Mouse (Mus musculus) skeletal muscle tissue, postnatal 0 days (tissue): ENCODE data around the gene Anapc11. TPM values are rescaled to one million over a fixed set of nuclear protein-coding genes. Genes with fewer than 3 reads are reported as not detected.

ENCODE experiments used
- microRNA-seq, 2 experiments: library from miRNA; unstranded; fragments of <30 nt; microRNA quantifications; one replicate each; pipeline ENCODE4; 2016
- polyA plus RNA-seq: library from polyadenylated mRNA; unstranded; fragments of >200 nt; fragmentation: Nextera tagmentation; extraction: Ambion mirVana; gene quantifications from 2 replicates; pipeline ENCODE4 v1.2.1, GENCODE M21; 2015

The Anapc11 gene
- 109 and 118 TPM in 2 replicates for polyA plus RNA-seq

GRCm38 (mm10) chr11:120598283-120598989, at the start of gene Anapc11, which contains the start of gene Alyref:
Gene Anapc11, plus strand, starts transcription at chr11:120598421.
Gene Alyref, minus strand, starts transcription at chr11:120598365.

GRCm38 (mm10) chr11:120549168-120549945, 48.9 kb upstream of the Anapc11 start, which contains the start of gene Mcrip1:
Gene Mcrip1, minus strand, starts transcription at chr11:120549727.

GRCm38 (mm10) chr11:120550810-120551440, 47.3 kb upstream of the Anapc11 start, which contains the start of gene Ppp1r27:
Gene Ppp1r27, minus strand, starts transcription at chr11:120551132.

DNA sequence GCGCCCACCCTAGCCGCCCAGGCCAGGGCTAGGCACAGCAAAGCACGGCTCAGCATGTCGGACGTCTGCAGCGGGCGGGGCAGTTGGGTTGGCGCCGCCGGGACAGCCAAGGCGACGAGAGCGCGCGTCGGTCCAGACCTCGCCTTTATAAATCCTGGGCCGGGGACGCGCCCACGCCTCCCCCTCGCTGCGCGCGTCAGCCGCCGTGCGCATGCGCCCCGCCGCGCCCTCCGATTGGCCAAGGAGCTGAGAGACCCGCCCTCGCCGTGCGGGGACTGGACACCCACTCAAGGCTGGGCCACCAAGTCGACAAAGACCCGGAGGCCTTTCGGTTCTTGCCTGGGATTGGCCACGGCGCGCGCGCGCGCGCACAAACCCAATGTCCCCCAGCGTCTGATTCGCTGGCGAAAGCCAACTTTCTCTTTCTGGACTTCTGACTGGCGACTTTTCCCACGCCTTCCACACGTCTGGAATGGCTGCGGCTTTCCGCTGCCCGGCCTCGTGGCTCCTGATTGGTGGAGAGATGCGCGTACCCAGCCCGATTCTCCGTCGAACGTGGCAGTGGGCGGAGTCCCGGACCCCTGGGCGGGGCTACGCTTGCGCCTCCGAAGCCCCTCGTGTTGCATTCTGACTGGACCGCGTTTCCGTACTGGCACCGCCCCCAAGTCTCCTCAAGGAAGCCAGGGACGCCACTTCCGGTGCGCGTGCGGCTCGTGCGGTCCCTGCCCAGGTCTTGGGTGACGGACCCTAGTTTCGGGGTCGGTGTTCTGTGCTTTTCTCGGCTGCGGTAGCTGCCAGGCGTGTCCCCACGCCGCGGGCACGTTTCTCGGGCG, 25.3 kb upstream of the Anapc11 start, which contains the start of gene P4hb:
P4hb (minus strand) TSS at position 502 of the 833 bp plus-strand sequence.

GRCm38 (mm10) chr11:120581490-120582267, 16.5 kb upstream of the Anapc11 start, which contains the start of gene Arhgdia:
Gene Arhgdia, minus strand, starts transcription at chr11:120581624.

DNA sequence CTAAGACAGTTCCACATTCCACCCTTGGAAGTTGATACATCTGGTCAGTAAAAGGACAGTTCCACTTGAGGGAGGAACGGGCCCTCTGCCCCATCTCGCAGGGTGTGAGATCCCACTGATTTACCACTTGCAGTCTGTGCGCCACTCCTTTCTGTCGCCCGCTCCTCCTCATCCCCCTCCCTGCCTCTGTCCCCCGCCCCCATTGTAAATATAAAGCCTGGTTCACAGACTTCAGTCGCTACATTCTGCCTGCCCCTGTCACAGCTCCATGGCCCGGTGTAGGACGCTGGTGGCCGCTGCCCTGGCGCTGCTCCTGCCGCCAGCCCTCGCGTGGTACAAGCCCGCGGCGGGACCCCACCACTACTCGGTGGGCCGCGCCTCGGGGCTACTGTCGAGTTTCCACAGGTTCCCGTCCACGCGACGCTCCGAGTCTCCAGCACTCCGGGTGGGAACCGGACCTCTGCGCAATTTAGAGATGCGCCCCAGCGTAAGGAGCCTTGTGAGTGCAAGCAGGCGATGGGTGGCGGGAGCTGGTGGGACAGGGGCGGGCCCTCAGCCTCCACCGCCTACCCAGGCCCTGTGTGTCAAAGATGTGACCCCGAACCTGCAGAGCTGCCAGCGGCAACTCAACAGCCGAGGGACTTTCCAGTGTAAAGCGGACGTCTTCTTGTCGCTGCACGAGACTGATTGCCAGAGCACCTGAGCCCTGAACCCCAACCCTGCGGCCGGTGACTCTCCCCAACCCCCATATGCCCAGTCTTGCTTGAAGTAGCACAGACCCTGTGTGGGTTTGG, 10.2 kb downstream of the Anapc11 start, which contains the start of gene Npb:
Npb (plus strand) TSS at position 237 of the 794 bp plus-strand sequence.

DNA sequence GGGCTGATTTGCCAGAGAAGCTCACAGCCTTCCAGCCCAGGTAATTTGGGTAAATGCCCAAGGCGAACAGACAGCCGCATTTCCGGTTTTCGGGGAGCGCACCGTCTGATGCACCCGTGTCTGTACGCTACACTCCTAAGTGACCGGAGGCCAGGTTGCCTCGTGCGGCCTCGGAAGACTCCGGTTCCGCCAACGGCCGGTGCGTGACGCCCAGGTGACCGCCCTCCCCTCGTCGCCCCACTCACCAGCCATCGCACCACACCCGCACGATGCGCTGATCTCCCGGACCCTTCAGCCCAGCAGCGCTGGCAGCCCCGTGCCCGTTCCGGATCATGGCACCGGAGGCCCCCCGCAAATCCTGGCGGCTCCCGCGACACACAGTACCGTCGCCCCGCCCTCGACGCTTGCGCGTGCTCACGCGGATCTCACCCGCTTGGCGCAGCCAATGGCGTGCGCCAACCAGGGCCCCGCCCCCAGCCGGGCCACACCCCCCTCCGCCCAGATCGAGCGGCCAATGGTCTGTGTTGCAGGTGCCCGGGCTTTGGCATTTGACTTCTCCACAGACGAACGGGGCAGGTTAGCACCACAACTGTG, 19.4 kb downstream of the Anapc11 start, which contains the start of gene Pcyt2:
Pcyt2 (minus strand) TSS at position 418 of the 594 bp plus-strand sequence.

DNA sequence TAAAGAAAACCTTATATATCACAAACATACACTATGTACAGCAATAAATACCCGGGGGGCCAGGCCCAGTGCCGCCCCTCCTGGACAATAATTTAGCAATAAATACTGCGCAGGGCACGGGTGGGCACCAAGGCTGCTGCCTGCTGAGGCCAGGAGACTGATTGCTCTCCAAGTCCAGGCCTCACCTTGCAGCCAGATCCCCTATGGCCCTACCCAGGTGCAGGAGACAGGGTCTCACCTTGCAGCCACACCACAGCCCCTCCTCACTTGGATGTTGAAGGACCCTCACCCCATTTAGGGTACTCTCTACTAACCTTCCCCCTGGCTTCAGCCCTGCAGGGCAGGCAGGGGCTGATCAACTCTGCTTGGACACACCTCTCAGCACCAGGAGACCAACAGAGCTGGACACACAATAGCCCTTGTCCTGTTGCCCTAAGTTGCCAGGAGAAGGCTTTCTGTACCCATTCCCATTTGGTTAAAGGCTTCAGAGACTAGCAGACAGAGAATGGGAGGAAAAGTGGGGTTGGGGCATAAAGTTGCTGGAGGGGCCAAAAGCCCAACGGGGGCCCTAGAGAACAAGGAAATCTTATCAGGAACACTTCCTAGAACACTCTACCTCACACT, 27.0 kb downstream of the Anapc11 start, which contains the start of gene Sirt7:
Sirt7 (minus strand) TSS at position 89 of the 624 bp plus-strand sequence.

GRCm38 (mm10) chr11:120633520-120634343, 35.5 kb downstream of the Anapc11 start, which contains the start of gene Mafg:
Gene Mafg, minus strand, starts transcription at chr11:120633600.

DNA sequence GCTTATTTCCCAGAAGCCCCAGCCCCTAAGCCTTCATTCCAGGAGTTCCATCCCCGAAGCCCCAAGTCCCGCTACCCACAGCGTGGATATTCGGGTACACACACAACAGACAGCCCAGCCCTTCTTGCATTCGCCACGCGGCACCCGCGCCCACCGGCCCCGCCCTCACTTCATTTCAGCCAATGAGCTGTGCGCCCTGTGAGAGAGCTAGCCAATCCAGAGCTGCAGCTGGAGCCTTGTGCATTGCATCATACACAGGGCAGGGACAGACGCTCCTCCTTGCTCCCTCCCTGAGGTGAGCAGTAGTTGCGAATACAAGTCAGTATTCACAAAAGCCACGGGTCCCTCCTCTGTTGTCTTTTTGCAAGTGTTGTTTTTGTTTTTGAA, 45.4 kb downstream of the Anapc11 start, which contains the start of gene Pycr1:
Pycr1 (minus strand) TSS at position 169 of the 387 bp plus-strand sequence.

DNA sequence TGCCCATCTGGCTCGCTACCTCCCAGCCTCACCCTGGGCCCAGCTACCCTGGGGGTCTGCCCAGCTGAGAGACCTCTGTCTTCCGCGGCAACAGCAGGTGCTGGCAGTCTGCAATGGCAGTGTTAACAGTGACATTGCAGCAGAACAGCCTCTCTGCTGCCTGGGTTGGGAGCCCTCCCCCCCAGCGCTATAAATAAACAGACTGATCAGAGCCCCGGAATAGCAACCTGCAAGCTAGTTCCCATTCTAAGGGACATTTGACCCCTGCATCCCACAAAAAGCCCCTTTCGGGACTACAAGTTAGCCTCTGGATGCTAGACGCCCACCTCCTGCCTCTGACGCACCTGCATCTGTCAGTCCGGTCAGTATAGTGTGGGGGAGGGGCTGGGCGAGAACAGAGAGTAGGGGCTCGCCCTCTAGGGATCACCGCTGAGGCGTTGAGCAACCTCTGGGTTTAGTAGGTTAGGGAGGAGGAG, 49.8 kb downstream of the Anapc11 start, which contains the start of gene Myadml2:
Myadml2 (minus strand) TSS at position 158 of the 476 bp plus-strand sequence.

Small RNA genes within 50 kb of the gene (microRNA-seq; reads per million reads assigned to microRNA genes)
- gene Mir6936, result 0.20 to 0.42 reads per million in 2 experiments

Other genes starting within 250 kb of the Anapc11 start
- gene Actg1, start 249.9 kb upstream of the Anapc11 start, polyA plus RNA-seq, result 620 and 703 TPM in 2 replicates
- 3.7 and 3.9 TPM in 2 replicates for gene Fscn2, start 236.9 kb upstream of the Anapc11 start, polyA plus RNA-seq
- 13.6 and 17.9 TPM in 2 replicates for gene Faap100, start 219.7 kb upstream of the Anapc11 start, polyA plus RNA-seq
- 26.1 and 28.5 TPM in 2 replicates for gene Nploc4, start 160.7 kb upstream of the Anapc11 start, polyA plus RNA-seq
- 0.07 TPM in 1 of 2 replicates, not detected in the other for gene Tspan10, start 155.8 kb upstream of the Anapc11 start, polyA plus RNA-seq
- gene Pde6g, start 144.9 kb upstream of the Anapc11 start, polyA plus RNA-seq, result 0.32 and 0.35 TPM in 2 replicates
- gene Oxld1, start 140.4 kb upstream of the Anapc11 start, polyA plus RNA-seq, result 40.3 and 48.5 TPM in 2 replicates
- 8.1 and 8.7 TPM in 2 replicates for gene Ccdc137, start 140.3 kb upstream of the Anapc11 start, polyA plus RNA-seq
- gene Arl16, start 130.8 kb upstream of the Anapc11 start, polyA plus RNA-seq, result 28.0 and 33.5 TPM in 2 replicates
- 191 and 195 TPM in 2 replicates for gene Mrpl12, start 113.8 kb upstream of the Anapc11 start, polyA plus RNA-seq
- 15.4 and 38.7 TPM in 2 replicates for gene Slc25a10, start 106.6 kb upstream of the Anapc11 start, polyA plus RNA-seq
- 0.17 and 0.27 TPM in 2 replicates for gene Gcgr, start 67.7 kb upstream of the Anapc11 start, polyA plus RNA-seq
- gene Mcrip1, start 48.7 kb upstream of the Anapc11 start, polyA plus RNA-seq, result 123 and 145 TPM in 2 replicates
- gene Ppp1r27, start 47.3 kb upstream of the Anapc11 start, polyA plus RNA-seq, result 121 and 146 TPM in 2 replicates
- 311 and 389 TPM in 2 replicates for gene P4hb, start 25.2 kb upstream of the Anapc11 start, polyA plus RNA-seq
- gene Arhgdia, start 16.8 kb upstream of the Anapc11 start, polyA plus RNA-seq, result 252 and 323 TPM in 2 replicates
- gene Alyref, start 56 bp upstream of the Anapc11 start, polyA plus RNA-seq, result 130 and 181 TPM in 2 replicates
- gene Npb, start 10.1 kb downstream of the Anapc11 start, polyA plus RNA-seq, result 1.2 and 2.0 TPM in 2 replicates
- 35.3 and 46.1 TPM in 2 replicates for gene Pcyt2, start 19.5 kb downstream of the Anapc11 start, polyA plus RNA-seq
- gene Sirt7, start 26.8 kb downstream of the Anapc11 start, polyA plus RNA-seq, result 11.3 and 14.0 TPM in 2 replicates
- 22.0 TPM in 2 replicates for gene Mafg, start 35.2 kb downstream of the Anapc11 start, polyA plus RNA-seq
- 24.8 and 35.6 TPM in 2 replicates for gene Pycr1, start 45.3 kb downstream of the Anapc11 start, polyA plus RNA-seq
- gene Myadml2, start 49.7 kb downstream of the Anapc11 start, polyA plus RNA-seq, result 73.4 and 83.9 TPM in 2 replicates
- gene Notum, start 62.8 kb downstream of the Anapc11 start, polyA plus RNA-seq, result 1.9 and 3.8 TPM in 2 replicates
- gene Aspscr1, start 74.6 kb downstream of the Anapc11 start, polyA plus RNA-seq, result 63.0 and 64.1 TPM in 2 replicates
- gene Cenpx, start 115.3 kb downstream of the Anapc11 start, polyA plus RNA-seq, result 105 and 106 TPM in 2 replicates
- 12.6 and 14.1 TPM in 2 replicates for gene Lrrc45, start 115.5 kb downstream of the Anapc11 start, polyA plus RNA-seq
- 2.7 and 4.5 TPM in 2 replicates for gene Rac3, start 123.0 kb downstream of the Anapc11 start, polyA plus RNA-seq
- gene Dcxr, start 128.9 kb downstream of the Anapc11 start, polyA plus RNA-seq, result 7.3 and 17.3 TPM in 2 replicates
- 10.2 and 19.5 TPM in 2 replicates for gene Cbr2, start 133.7 kb downstream of the Anapc11 start, polyA plus RNA-seq
- gene Hmga1b, start 164.4 kb downstream of the Anapc11 start, polyA plus RNA-seq, result 1.5 TPM in 2 replicates
- gene Rfng, start 185.8 kb downstream of the Anapc11 start, polyA plus RNA-seq, result 10.9 and 13.1 TPM in 2 replicates
- 87.6 and 93.4 TPM in 2 replicates for gene Gps1, start 185.9 kb downstream of the Anapc11 start, polyA plus RNA-seq
- gene Dus1l, start 198.0 kb downstream of the Anapc11 start, polyA plus RNA-seq, result 35.4 and 37.5 TPM in 2 replicates
- 6.1 and 13.5 TPM in 2 replicates for gene Fasn, start 226.1 kb downstream of the Anapc11 start, polyA plus RNA-seq